Mouse (Mus musculus) gastrocnemius, adult 2 months (tissue): ENCODE data around the gene Syp. TPM values are rescaled to one million over a fixed set of nuclear protein-coding genes. Genes with fewer than 3 reads are reported as not detected.

Source experiments
- DNase-seq: peaks from one replicate; pipeline ENCODE4 v3.0.0; 2022
- H3K27ac ChIP-seq: fragments of 200-600 bp; 2 replicates; pipeline ENCODE4 v1.8.1; 2022; ENCODE audit warnings: mild to moderate bottlenecking
- H3K4me3 ChIP-seq: fragments of 200-600 bp; 2 replicates; pipeline ENCODE4 v1.8.1; 2022; ENCODE audit warnings: mild to moderate bottlenecking, moderate library complexity
- CTCF ChIP-seq: fragments of 200-600 bp; IDR thresholded peaks from 2 replicates; pipeline ENCODE4 v1.8.1; 2022; ENCODE audit warnings: antibody characterized with exemption, mild to moderate bottlenecking, moderate library complexity
- intact Hi-C: fragments of 180-260 bp; cut with DNase I; formaldehyde crosslinking; loops from one replicate; pipeline ENCODE4 v1.15.1; 2025
- total RNA-seq, 2 experiments: library from RNA; stranded (reverse); gene quantifications; 2 replicates each; pipeline ENCODE4 v1.2.3; 2021

Syp gene
- total RNA-seq, 2 experiments from 2014 or later = 0.56 to 1.2 TPM

GRCm38 (mm10) chrX:7696520-7696919 is 58.2 kb downstream of the Syp start:
- intact Hi-C loops = loop anchor here (10.0 kb wide), 1 partner anchor 122 kb away; the partner anchor contains the start of genes Foxp3 and Ppp1r3f
- peak overlapping the region; percentile 28 for H3K27ac ChIP-seq
- DNase-seq = no peak
- TF ChIP-seq CTCF = no peak
- H3K4me3 ChIP-seq = peak overlapping the region; percentile 81

- peak; percentile 82 for DNase-seq
- no peak for TF ChIP-seq CTCF
- H3K4me3 ChIP-seq = peak within 1 kb of the TSS; percentile 81
- intact Hi-C loops = loop anchor here (10.0 kb wide), 1 partner anchor 122 kb away; the partner anchor contains the start of genes Foxp3 and Ppp1r3f
- peak within 1 kb of the TSS; percentile 89 for H3K27ac ChIP-seq
Measured at GRCm38 (mm10) chrX:7696954-7697381, 58.7 kb downstream of the Syp start, which contains the start of gene Gpkow. Gene Gpkow (plus strand): TSS chrX:7697131.

Other genes starting within 250 kb of the Syp start
- under 1 TPM; 0.15 to 0.28 TPM for gene Foxp3, start 64.8 kb upstream of the Syp start, total RNA-seq
- 1 to 10 TPM; 2.3 to 3.3 TPM for gene Ppp1r3f, start 64.2 kb upstream of the Syp start, total RNA-seq
- gene Ccdc22, start 33.0 kb upstream of the Syp start, total RNA-seq = 10 to 100 TPM; 10.9 to 13.2 TPM
- not detected for gene Cacna1f, start 31.4 kb upstream of the Syp start, total RNA-seq
- gene Prickle3, start 18.8 kb downstream of the Syp start, total RNA-seq = 10 to 100 TPM; 23.6 to 26.6 TPM
- 10 to 100 TPM; 23.8 to 42.7 TPM for gene Plp2, start 32.9 kb downstream of the Syp start, total RNA-seq
- 10 to 100 TPM; 21.0 to 31.0 TPM for gene Magix, start 42.8 kb downstream of the Syp start, total RNA-seq
- 10 to 100 TPM; 12.5 to 15.3 TPM for gene Gpkow, start 58.7 kb downstream of the Syp start, total RNA-seq
- 10 to 100 TPM; 31.1 to 37.6 TPM for gene Wdr45, start 75.9 kb downstream of the Syp start, total RNA-seq
- gene Gm45208, start 83.8 kb downstream of the Syp start, total RNA-seq = not detected
- 1 to 10 TPM; 3.3 to 6.7 TPM for gene Praf2, start 90.0 kb downstream of the Syp start, total RNA-seq
- under 1 TPM; 0.28 to 0.75 TPM for gene Ccdc120, start 112.4 kb downstream of the Syp start, total RNA-seq
- gene Tfe3, start 124.1 kb downstream of the Syp start, total RNA-seq = 10 to 100 TPM; 10.9 to 11.1 TPM
- gene Gripap1, start 151.3 kb downstream of the Syp start, total RNA-seq = 10 to 100 TPM; 16.7 to 22.8 TPM
- under 1 TPM; 0.15 to 0.22 TPM for gene Kcnd1, start 183.8 kb downstream of the Syp start, total RNA-seq
- gene Otud5, start 202.9 kb downstream of the Syp start, total RNA-seq = 10 to 100 TPM; 15.6 to 19.1 TPM
- gene Pim2, start 239.8 kb downstream of the Syp start, total RNA-seq = 1 to 10 TPM; 1.9 to 2.0 TPM
- gene Slc35a2, start 245.6 kb downstream of the Syp start, total RNA-seq = 10 to 100 TPM in 1 of 2 experiments, 1 to 10 TPM in 1; 8.8 to 10.9 TPM